Mouse (Mus musculus) CH12.LX (cell line): ENCODE measurements around the gene Pcx. TPM values are rescaled to one million over a fixed set of nuclear protein-coding genes. Genes with fewer than 3 reads are reported as not detected.

Experiments used
- DNase-seq: peaks from one replicate; pipeline ENCODE4 v3.0.0-alpha.2; 2013; ENCODE audit errors: extremely low read depth
- H3K27ac ChIP-seq: 2 replicates; pipeline ENCODE4 v1.5.1; 2012; ENCODE audit warnings: low read depth, mild to moderate bottlenecking, control low read depth, moderate library complexity; ENCODE audit not compliant: insufficient read depth
- H3K27me3 ChIP-seq: replicated peaks from 2 replicates; pipeline ENCODE3; 2012; ENCODE audit warnings: inconsistent platforms
- H3K36me3 ChIP-seq, 2 experiments: replicated peaks in 1 of 2; 2 replicates each; pipeline versions ENCODE3 to v1.6.1; 2012; ENCODE audit warnings: inconsistent platforms in 1 of 2, low read length in 1 of 2, mild to moderate bottlenecking in 1 of 2, mixed read lengths in 1 of 2, moderate library complexity in 1 of 2; ENCODE audit not compliant: control insufficient read depth in 1 of 2, insufficient read depth in 1 of 2
- H3K4me1 ChIP-seq, 2 experiments: 2 replicates each; pipeline ENCODE4 v1.6.1; 2012; ENCODE audit warnings: inconsistent platforms in 1 of 2, moderate library complexity in 1 of 2; ENCODE audit not compliant: insufficient read depth in 2 of 2, control insufficient read depth in 1 of 2
- H3K4me2 ChIP-seq: 2 replicates; pipeline ENCODE4 v1.6.1; 2012; ENCODE audit warnings: low read depth, mild to moderate bottlenecking, control low read depth; ENCODE audit not compliant: poor library complexity, insufficient read depth, severe bottlenecking
- H3K4me3 ChIP-seq, 3 experiments: fragments of 150-350 bp in 1 of 3; sonication (generic) in 1 of 3; replicated peaks in 1 of 3; 2 replicates each; pipeline versions ENCODE3 to v1.5.1; 2011 to 2012; ENCODE audit warnings: low read depth in 2 of 3, low read length in 2 of 3, mild to moderate bottlenecking in 2 of 3, moderate library complexity in 2 of 3, control low read depth in 1 of 3, improper control_type of control experiment in 1 of 3, inconsistent platforms in 1 of 3, mixed read lengths in 1 of 3; ENCODE audit not compliant: poor library complexity in 1 of 3
- H3K79me2 ChIP-seq: replicated peaks from 2 replicates; pipeline ENCODE4 v1.6.1; 2012; ENCODE audit warnings: mild to moderate bottlenecking, moderate library complexity; ENCODE audit not compliant: control insufficient read depth, poor library complexity, insufficient read depth, severe bottlenecking; ENCODE audit errors: extremely low read depth
- H3K9ac ChIP-seq: 2 replicates; pipeline ENCODE4 v1.6.1; 2012; ENCODE audit warnings: low read depth, mild to moderate bottlenecking, control low read depth, moderate library complexity; ENCODE audit not compliant: insufficient read depth
- H3K9me3 ChIP-seq: replicated peaks from 2 replicates; pipeline ENCODE3; 2012; ENCODE audit warnings: low read length, inconsistent platforms, mixed read lengths
- BHLHE40 ChIP-seq: IDR thresholded peaks from 2 replicates; pipeline ENCODE4 v1.6.1; 2011; ENCODE audit warnings: mild to moderate bottlenecking, low read depth, low read length, improper control_type of control experiment
- CHD1 ChIP-seq: IDR thresholded peaks from 2 replicates; pipeline ENCODE4 v1.6.1; 2012; ENCODE audit warnings: low read depth, low read length, improper control_type of control experiment, inconsistent platforms
- CHD2 ChIP-seq: IDR thresholded peaks from 2 replicates; pipeline ENCODE4 v1.6.1; 2011; ENCODE audit warnings: low read length, improper control_type of control experiment
- CTCF ChIP-seq, 2 experiments: IDR thresholded peaks in 1 of 2; conservative IDR thresholded peaks in 1 of 2; 2 replicates each; pipeline ENCODE4 v1.5.1; 2011 to 2012; ENCODE audit warnings: low read depth in 2 of 2, low read length in 2 of 2, improper control_type of control experiment in 1 of 2, inconsistent platforms in 1 of 2, mild to moderate bottlenecking in 1 of 2, moderate library complexity in 1 of 2
- E2F4 ChIP-seq: IDR thresholded peaks from 2 replicates; pipeline ENCODE4 v1.6.1; 2011; ENCODE audit warnings: low read depth, low read length, improper control_type of control experiment; ENCODE audit not compliant: insufficient replicate concordance
- EP300 ChIP-seq: IDR thresholded peaks from 2 replicates; pipeline ENCODE4 v1.6.1; 2011; ENCODE audit warnings: low read length, improper control_type of control experiment
- GABPA ChIP-seq: IDR thresholded peaks from 2 replicates; pipeline ENCODE4 v1.6.1; 2012; ENCODE audit warnings: low read depth, low read length, improper control_type of control experiment, inconsistent platforms; ENCODE audit not compliant: insufficient replicate concordance
- HCFC1 ChIP-seq: IDR thresholded peaks from 2 replicates; pipeline ENCODE4 v1.6.1; 2012; ENCODE audit warnings: low read depth, mild to moderate bottlenecking, inconsistent platforms, low read length, improper control_type of control experiment
- IRF4 ChIP-seq: IDR thresholded peaks from 2 replicates; pipeline ENCODE4 v1.6.1; 2014; ENCODE audit warnings: low read depth, mild to moderate bottlenecking, inconsistent platforms, low read length, improper control_type of control experiment
- JUND ChIP-seq: conservative IDR thresholded peaks from 2 replicates; pipeline ENCODE4 v1.6.1; 2011; ENCODE audit warnings: low read depth, low read length, improper control_type of control experiment
- MAX ChIP-seq: IDR thresholded peaks from 2 replicates; pipeline ENCODE4 v1.6.1; 2011; ENCODE audit warnings: low read length, improper control_type of control experiment
- MAZ ChIP-seq: IDR thresholded peaks from 2 replicates; pipeline ENCODE4 v1.6.1; 2012; ENCODE audit warnings: low read depth, mild to moderate bottlenecking, inconsistent platforms, low read length, improper control_type of control experiment, moderate library complexity
- MEF2A ChIP-seq: IDR thresholded peaks from 2 replicates; pipeline ENCODE4 v1.6.1; 2014; ENCODE audit warnings: low read depth, mild to moderate bottlenecking, inconsistent platforms, low read length, improper control_type of control experiment, borderline replicate concordance
- MXI1 ChIP-seq: IDR thresholded peaks from 2 replicates; pipeline ENCODE4 v1.6.1; 2011; ENCODE audit warnings: mild to moderate bottlenecking, low read depth, low read length, improper control_type of control experiment
- MYC ChIP-seq: IDR thresholded peaks from 2 replicates; pipeline ENCODE4 v1.6.1; 2011; ENCODE audit warnings: low read depth, mild to moderate bottlenecking, improper control_type of control experiment, low read length
- NELFE ChIP-seq: IDR thresholded peaks from 2 replicates; pipeline ENCODE4 v1.6.1; 2011; ENCODE audit warnings: low read depth, low read length, improper control_type of control experiment
- NRF1 ChIP-seq: IDR thresholded peaks from 2 replicates; pipeline ENCODE4 v1.6.1; 2014; ENCODE audit warnings: low read depth, mild to moderate bottlenecking, inconsistent platforms, low read length, improper control_type of control experiment, moderate library complexity
- POLR2A ChIP-seq: IDR thresholded peaks from 2 replicates; pipeline ENCODE4 v1.6.1; 2011; ENCODE audit warnings: low read depth, mild to moderate bottlenecking, improper control_type of control experiment, low read length
- POLR2AphosphoS2 ChIP-seq: IDR thresholded peaks from 2 replicates; pipeline ENCODE4 v1.6.1; 2011; ENCODE audit warnings: low read depth, low read length, improper control_type of control experiment
- RAD21 ChIP-seq: IDR thresholded peaks from 2 replicates; pipeline ENCODE4 v1.6.1; 2011; ENCODE audit warnings: low read depth, mild to moderate bottlenecking, low read length, improper control_type of control experiment, moderate library complexity
- SIN3A ChIP-seq: IDR thresholded peaks from 2 replicates; pipeline ENCODE4 v1.6.1; 2012; ENCODE audit warnings: low read length, improper control_type of control experiment, inconsistent platforms
- SMC3 ChIP-seq: IDR thresholded peaks from 2 replicates; pipeline ENCODE4 v1.6.1; 2011; ENCODE audit warnings: low read depth, low read length, improper control_type of control experiment
- TCF12 ChIP-seq: IDR thresholded peaks from 2 replicates; pipeline ENCODE4 v1.6.1; 2014; ENCODE audit warnings: low read depth, mild to moderate bottlenecking, inconsistent platforms, low read length, improper control_type of control experiment
- UBTF ChIP-seq: IDR thresholded peaks from 2 replicates; pipeline ENCODE4 v1.6.1; 2012; ENCODE audit warnings: low read depth, mild to moderate bottlenecking, inconsistent platforms, low read length, improper control_type of control experiment, moderate library complexity
- USF1 ChIP-seq: IDR thresholded peaks from 2 replicates; pipeline ENCODE4 v1.6.1; 2014; ENCODE audit warnings: low read depth, mild to moderate bottlenecking, inconsistent platforms, low read length, improper control_type of control experiment
- USF2 ChIP-seq: conservative IDR thresholded peaks from 2 replicates; pipeline ENCODE4 v1.6.1; 2011; ENCODE audit warnings: low read depth, low read length, improper control_type of control experiment
- ZKSCAN1 ChIP-seq: IDR thresholded peaks from 2 replicates; pipeline ENCODE4 v1.6.1; 2012; ENCODE audit warnings: low read depth, inconsistent platforms, low read length, improper control_type of control experiment, borderline replicate concordance
- ZMIZ1 ChIP-seq: IDR thresholded peaks from 2 replicates; pipeline ENCODE4 v1.6.1; 2012; ENCODE audit warnings: low read depth, mild to moderate bottlenecking, inconsistent platforms, low read length, improper control_type of control experiment
- dilution Hi-C: fragments of 300-500 bp; cut with MboI; formaldehyde crosslinking; loops from 2 replicates; pipeline ENCODE4 v1.14.3; 2020; ENCODE audit warnings: low sequenced_read_pairs; ENCODE audit not compliant: extremely low pct_unique_long_range_greater_than_20kb, extremely low pct_ligation_motif_present
- in situ Hi-C: fragments of 300-500 bp; cut with MboI; formaldehyde crosslinking; loops from 3 replicates; pipeline ENCODE4 v1.14.3; 2019; ENCODE audit warnings: low sequenced_read_pairs, low pct_ligation_motif_present, low pct_unique_long_range_greater_than_20kb, mixed read lengths
- polyA plus RNA-seq: library from polyadenylated mRNA; unstranded; fragments of >175 nt; gene quantifications from 2 replicates; pipeline ENCODE4 v1.2.1, GENCODE M21; 2012; ENCODE audit warnings: low read depth; ENCODE audit not compliant: insufficient read length
- total RNA-seq, 2 experiments: library from RNA; depleted of rRNA; stranded (reverse); fragments of 300-350 nt in 1 of 2; fragments of >200 nt in 1 of 2; gene quantifications; 2 replicates each; pipeline ENCODE4 v1.2.3; 2012 to 2014

The Pcx gene
- total and polyA plus RNA-seq, 3 experiments, result 7.7 to 14.2 (median 10.7) TPM

DNA sequence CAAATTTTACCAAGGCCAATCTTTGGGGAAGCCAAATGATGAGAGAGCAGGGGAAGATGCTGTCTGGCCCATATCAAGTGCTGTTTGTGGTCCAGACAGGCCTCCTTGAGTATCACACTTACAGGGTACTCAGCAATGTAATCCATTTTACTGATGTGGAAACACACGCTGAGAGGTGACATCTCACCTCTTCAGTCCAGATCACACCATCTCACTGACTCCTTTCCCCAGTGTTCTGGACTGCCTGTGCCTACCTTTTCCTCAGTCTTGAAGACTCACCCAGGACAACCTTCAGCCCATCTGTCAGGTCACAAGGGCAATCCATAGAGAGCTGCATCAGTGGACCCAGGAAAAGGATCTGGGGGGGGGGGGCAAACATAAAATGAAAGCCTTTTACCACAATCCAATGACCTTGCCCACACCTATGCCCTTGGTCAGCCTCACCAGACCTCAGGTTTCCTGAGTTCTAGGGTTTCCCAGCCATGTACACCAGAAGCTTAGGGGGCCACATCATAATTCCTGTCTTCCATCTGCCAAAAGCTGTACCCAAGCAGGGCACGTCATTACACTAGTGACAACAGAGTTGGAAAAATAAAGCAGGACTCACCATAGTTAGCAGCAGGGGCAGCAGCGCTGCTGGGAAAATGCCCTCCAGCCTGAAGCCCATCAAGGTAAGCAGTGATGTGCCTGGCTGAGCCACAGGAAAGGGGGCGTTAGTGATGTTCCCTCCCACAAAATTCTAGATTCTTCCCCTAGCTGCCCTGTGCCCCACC lies 114.3 kb downstream of the Pcx start:
- in situ Hi-C loops, result loop anchor here (5.0 to 25.0 kb wide), 4 partner anchors 118 to 363 kb away; partner anchors contain the start of genes 2010003K11Rik, Ctsf and Npas4
- H3K36me3 ChIP-seq, result peaks cover 28 to 49% of the 10 kb centered on the region in 2 experiments

GRCm38 (mm10) chr19:4625179-4625828 lies 115.0 kb downstream of the Pcx start, which contains the start of gene Rce1:
Rce1 (minus strand) TSS chr19:4625641.
- Histone ChIP-seq H3K4me1 (peaks cover 10 to 42% of the 10 kb centered on the region in 2 experiments; a peak in 3 of 4 replicates), H3K27ac (peak within 1 kb of the TSS; percentile 30), H3K4me2 (peak within 1 kb of the TSS; percentile 72), H3K79me2 (no peaks in the 10 kb centered on the region; the same call in 1 of the 2 replicates), H3K36me3 (peaks cover 28 to 41% of the 10 kb centered on the region in 2 experiments), H3K4me3 (peak within 1 kb of the TSS; percentile 72 to 91 (median 84)), H3K9ac (peak within 1 kb of the TSS; percentile 84), H3K27me3 (no peaks in the 10 kb centered on the region), H3K9me3 (no peaks in the 10 kb centered on the region)
- peak; percentile 85 for DNase-seq
- in situ Hi-C loops, result loop anchor here (5.0 to 25.0 kb wide), 4 partner anchors 117 to 362 kb away; partner anchors contain the start of genes 2010003K11Rik, Ctsf and Npas4
- dilution Hi-C loops, result no loop called here
- TF ChIP-seq NRF1 (peak; percentile 75), RAD21 (no peak), MXI1 (peak; percentile 89), HCFC1 (peak; percentile 86), EP300 (no peak), GABPA (peak; percentile 22; the same call in 1 of the 2 replicates), JUND (no peak), SIN3A (peak; percentile 75), POLR2AphosphoS2 (no peak), IRF4 (0 out of 2 replicates have a peak, but pooled peaks have one; percentile 31), ZMIZ1 (peak; percentile 51; the same call in 1 of the 2 replicates), USF2 (no peak), USF1 (no peak), SMC3 (no peak), POLR2A (peak; percentile 86; the same call in 1 of the 2 replicates), MAX (peak; percentile 29; the same call in 1 of the 2 replicates), ZKSCAN1 (no peak), NELFE (peak; percentile 88), MYC (peak; percentile 54; the same call in 1 of the 2 replicates), MEF2A (peak; percentile 28; the same call in 1 of the 2 replicates), MAZ (peak; percentile 32; the same call in 1 of the 2 replicates), TCF12 (peak; percentile 76), BHLHE40 (peak; percentile 51; the same call in 1 of the 2 replicates), UBTF (no peak)

More for the DNA sequence above, 114.3 kb downstream of the Pcx start:
- Histone ChIP-seq H3K27me3 (no peaks in the 10 kb centered on the region), H3K4me1 (peaks cover 13 to 49% of the 10 kb centered on the region in 2 experiments; a peak in 3 of 4 replicates), H3K27ac (no peak overlapping the region), H3K9me3 (no peaks in the 10 kb centered on the region), H3K4me2 (peak overlapping the region; percentile 25), H3K9ac (peak overlapping the region; percentile 84), H3K4me3 (peak overlapping the region; percentile 72 to 91 (median 84)), H3K79me2 (no peaks in the 10 kb centered on the region; the same call in 1 of the 2 replicates)
- dilution Hi-C loops, result no loop called here
- no peak for TF ChIP-seq USF1
- TF ChIP-seq SIN3A, result no peak
- TF ChIP-seq TCF12, result no peak
- TF ChIP-seq CHD1, result no peak
- TF ChIP-seq MAZ, result no peak
- no peak for TF ChIP-seq CTCF (conservative IDR thresholded peaks at IDR 0.05 in 1 of 2, IDR thresholded peaks at IDR 0.05 in 1 of 2; ENCODE audit: low read depth in 2 of 2, low read length in 2 of 2)
- TF ChIP-seq E2F4, result no peak
- no peak for TF ChIP-seq IRF4
- TF ChIP-seq NELFE, result no peak
- TF ChIP-seq CHD2, result no peak
- no peak for TF ChIP-seq HCFC1
- no peak for TF ChIP-seq POLR2AphosphoS2
- DNase-seq, result peak; percentile 28
